Mouse (Mus musculus) gastrocnemius, postnatal 4 days (tissue): ENCODE measurements around the gene Foxi2. TPM values are rescaled to one million over a fixed set of nuclear protein-coding genes. Genes with fewer than 3 reads are reported as not detected.
A peak's percentile ranks its signal among the peaks of the same experiment; 100 is the strongest.

Experiments used
- DNase-seq, 2 experiments: peaks; one replicate each; pipeline ENCODE4 v3.0.0; 2021 to 2022; ENCODE audit warnings: low spot score in 2 of 2, mixed read lengths in 2 of 2
- long read RNA-seq, 2 experiments: library from polyadenylated mRNA; stranded (forward); transcript quantifications; one replicate each; pipeline ENCODE4 v2.0.0; 2021
- total RNA-seq, 2 experiments: library from RNA; stranded (reverse); gene quantifications; 2 replicates each; pipeline ENCODE4 v1.2.3; 2021

Foxi2 gene
- not detected for total RNA-seq
- long read RNA-seq, experiment 1 = 0 reads
- long read RNA-seq, experiment 2 = 0 reads

- DNase-seq = no peak
Observed at GRCm38 (mm10) chr7:135410237-135410965, at the start of gene Foxi2. Gene Foxi2, plus strand, starts transcription at chr7:135410308.

DNA sequence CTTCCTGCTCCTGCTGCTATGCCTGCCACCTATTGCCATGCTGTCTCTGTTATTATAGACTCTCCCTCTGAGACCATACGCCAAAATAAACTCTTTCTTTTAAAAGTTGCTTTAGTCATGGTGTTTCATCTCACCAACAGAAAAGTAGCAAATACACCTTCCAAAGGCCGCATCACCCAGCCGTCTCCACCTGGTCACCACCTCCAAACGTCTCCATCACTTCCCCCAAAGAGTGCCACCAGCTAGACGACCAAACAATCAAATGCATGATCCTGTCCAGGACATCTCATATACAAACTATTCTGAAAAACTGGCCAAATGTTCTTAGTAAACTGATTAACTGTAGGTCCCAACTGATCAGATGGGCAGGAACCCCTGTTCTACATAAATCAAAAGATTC lies 45.5 kb upstream of the Foxi2 start:
- no peak for DNase-seq

- DNase-seq = no peak
Observed at GRCm38 (mm10) chr7:135376048-135376447, 34.1 kb upstream of the Foxi2 start.

DNA sequence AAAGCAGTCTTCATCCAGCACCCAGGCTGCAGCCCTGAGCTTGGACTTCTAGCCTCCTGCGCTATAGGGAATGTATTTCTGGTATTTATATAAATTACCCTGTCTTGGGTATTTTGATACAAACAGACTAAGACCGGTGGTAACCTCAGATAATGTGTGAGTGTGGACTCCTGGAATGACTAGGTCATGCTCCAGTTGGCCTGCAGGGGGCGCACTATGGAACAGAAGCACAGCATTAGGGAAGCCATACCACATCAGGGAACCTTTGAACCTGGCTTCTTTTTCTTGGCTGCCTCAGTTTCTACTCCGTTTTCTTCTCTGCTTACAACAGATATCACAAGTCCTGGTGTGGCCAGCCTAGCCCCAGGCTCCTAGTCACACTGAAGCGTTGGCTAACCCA lies 33.2 kb upstream of the Foxi2 start:
- DNase-seq = no peak

DNA sequence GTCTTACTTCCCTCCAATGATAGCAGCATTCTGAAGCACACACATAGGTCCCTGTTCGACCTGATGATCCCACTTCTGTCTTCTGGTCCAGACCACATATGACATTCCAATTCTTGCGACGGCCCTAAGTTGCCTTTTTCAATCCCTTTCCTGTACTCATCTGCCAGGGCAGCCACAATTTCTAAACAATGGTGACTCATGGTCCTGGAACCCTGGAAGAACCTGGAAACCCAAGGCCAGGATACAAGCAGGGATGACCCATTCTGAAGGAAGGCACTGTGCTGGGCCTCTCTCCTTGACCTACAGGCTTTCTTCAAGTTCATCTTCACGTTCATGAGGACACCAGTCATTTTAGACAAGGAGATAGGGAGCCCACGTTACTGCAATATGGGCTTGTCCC lies 31.8 kb upstream of the Foxi2 start:
- DNase-seq = no peak

DNA sequence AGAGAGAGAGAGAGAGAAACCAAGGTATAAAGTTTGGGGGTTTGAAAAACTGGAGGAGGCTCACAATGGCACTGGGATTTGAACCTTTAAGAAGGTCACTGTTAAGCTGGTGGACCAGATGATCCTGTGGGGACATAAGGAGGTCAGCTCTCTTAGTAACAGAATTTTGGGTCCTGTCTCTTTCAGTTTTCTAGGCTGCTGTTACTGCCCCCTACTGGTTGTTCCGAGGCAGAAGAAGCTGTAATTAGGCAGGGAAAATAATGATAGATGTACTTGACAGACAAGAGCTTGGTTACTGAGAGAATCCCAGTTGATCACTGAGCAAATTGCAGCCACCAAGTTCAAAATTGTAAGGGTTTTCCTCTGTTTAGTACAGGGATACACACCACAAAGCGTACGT lies 21.1 kb upstream of the Foxi2 start:
- DNase-seq = no peak

DNA sequence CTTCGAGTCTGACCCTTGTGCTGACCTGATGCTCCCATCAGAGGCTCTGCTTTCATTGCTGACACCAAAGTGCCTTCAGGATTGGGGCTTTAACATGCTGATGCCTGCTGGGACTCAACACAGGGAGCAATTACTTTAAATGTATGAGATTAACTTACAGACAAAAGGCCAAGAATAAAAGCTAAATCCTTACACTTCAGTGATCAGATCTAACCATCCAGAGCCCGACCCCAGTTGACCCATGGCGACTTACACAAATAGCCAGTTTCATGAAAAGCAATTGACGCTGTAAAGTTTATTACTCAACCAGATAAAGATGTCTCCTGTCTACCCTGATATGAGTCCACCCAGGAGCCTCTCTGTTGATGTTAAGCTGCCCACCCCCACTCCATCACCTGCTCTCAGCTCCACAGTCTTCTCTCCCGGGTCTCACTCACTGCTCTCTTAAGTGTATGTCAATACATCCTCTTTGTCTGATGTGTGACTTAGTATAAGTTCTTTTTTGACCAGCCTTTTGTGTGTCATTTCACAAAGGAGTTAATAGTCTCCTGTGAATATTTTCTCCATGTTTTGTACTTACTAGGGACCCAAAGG lies 17.1 kb upstream of the Foxi2 start:
- DNase-seq = no peak

GRCm38 (mm10) chr7:135394436-135394835 lies 15.7 kb upstream of the Foxi2 start:
- no peak for DNase-seq

DNA sequence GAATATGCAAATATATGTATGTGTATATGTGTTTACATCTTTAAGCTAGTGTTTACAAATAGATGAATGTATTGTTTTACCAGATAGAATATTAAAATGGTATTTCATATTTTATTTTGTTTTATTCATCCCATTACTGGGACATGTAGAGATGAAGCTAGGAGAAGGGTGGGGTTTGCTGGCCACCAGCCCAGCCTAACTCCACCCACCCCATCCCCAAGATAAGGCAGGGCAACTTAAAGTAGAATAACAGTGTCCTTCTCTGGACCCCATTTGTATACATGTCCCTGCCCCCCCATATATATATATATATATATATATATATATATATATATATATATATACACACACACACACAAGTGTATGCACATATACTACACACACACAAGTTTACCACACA lies 14.9 kb upstream of the Foxi2 start:
- no peak for DNase-seq

DNA sequence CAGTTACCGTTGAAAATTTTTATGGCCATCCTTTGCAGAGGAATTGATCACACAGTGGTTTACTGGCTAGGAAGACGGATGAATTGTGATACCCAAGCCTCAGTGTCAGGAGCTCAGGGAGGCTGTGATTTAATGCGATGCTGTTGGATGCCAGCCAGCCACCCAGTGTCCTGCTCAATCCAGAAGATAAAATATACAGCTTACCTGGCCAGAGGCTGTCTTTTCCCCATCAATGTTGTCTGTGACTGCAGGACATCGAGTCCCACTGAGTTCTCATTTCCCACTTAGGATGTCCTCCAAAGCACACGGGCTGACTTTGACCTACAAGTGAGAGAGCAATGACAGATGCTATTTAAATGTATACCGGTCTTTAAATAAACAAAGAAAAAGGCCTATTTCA lies 13.0 kb upstream of the Foxi2 start:
- no peak for DNase-seq

DNA sequence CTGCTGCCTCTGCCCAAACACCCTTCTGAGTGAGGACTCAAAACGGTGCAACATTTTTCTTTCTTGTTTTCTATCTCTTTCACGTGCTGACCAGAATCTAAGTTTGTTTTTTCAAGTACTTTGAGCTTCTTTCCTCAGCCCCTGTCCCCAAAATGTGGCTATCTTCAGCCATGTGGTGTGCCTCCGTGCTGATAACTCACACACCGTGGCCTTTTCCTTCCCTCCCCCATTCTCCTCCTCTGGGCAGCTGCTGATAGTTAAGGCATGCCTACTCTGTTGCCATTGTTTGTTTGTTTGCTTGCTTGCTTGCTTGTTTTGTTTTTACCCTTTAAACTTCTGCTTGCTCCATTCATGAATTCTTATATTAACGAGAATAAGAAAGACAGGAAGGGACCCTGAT lies 12.2 kb upstream of the Foxi2 start:
- DNase-seq = no peak

DNA sequence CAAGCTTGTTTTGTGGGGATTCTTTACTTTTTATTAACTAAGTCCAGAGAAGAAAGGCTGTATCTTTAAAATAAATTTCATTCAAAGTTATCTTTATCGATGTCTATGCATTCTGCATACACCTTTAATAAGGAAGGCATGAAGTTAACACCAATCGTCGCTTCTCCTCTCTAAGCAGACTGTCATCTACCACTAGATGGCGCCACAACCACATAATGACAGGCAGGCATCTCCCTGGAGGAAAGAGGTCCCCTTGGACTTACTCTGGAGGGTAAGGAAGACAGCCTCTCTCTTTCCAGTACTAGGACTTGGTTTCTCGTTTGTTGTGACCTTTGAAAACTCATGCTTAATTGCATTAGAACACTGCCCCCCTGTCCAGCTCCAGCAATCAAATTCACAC lies 6.7 kb upstream of the Foxi2 start:
- DNase-seq = peak in 1 of 2 experiments; percentile 44

- DNase-seq = no peak
Observed at GRCm38 (mm10) chr7:135406761-135407160, 3.3 kb upstream of the Foxi2 start.

DNA sequence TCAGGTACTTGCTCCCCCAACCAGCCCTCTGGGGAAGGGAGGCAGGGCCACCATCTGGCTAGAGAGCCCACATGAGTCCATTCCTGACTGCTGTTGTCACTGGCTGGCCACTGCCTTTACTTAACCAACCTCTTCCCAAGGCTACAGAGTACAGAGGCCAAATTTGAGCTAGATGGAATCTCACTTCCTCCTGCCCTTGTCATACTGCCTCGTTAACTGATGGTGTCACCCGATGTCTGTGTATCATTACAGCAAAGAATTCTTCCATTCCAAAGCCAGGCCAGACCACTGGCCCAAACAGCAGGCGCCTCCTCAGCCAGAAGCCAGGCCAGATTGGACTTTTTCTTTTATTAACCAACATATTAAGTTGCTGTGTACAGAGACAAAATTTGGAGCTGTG lies 1.6 kb upstream of the Foxi2 start:
- no peak for DNase-seq

GRCm38 (mm10) chr7:135412357-135412756 lies 2.2 kb downstream of the Foxi2 start:
- no peak for DNase-seq

DNA sequence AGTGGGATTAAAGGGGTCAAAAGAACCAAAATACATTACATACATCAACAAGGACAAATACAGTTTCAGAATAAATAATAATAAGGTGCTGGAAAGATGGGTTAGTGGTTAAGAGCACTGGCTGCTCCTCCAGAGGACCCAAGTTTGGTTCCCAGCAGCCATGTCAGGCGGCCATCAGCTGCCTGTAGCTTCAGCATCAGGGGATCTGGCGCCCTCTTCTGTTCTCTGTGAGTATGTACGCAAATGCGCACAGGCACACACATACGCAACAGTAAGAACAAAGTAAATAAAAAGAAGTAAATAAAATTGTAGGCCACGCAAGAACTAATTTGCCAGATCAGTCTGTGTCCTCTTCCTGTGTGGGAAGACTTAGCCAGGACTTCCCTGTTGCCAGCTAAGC lies 18.7 kb downstream of the Foxi2 start:
- no peak for DNase-seq

GRCm38 (mm10) chr7:135430903-135431302 lies 20.8 kb downstream of the Foxi2 start:
- no peak for DNase-seq

DNA sequence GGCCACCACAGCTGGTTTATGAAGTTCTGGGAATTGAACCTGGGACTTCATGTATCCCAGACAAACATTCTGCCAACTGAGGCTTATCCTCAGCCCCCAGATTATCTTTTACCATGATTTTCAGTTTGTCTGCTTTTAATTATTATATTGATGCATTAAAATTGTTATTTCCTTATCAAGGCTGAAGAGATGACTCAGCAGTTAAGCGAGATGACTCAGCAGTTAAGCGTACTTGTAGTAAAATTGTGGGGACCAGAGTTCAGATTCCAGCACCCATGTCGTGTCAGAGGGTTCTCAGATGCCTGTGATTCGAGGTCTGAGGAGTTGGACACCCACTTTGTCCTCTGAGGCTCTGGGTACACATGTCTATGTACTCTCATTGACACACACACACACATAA lies 33.8 kb downstream of the Foxi2 start:
- no peak for DNase-seq

GRCm38 (mm10) chr7:135451340-135451739 lies 41.2 kb downstream of the Foxi2 start:
- no peak for DNase-seq

DNA sequence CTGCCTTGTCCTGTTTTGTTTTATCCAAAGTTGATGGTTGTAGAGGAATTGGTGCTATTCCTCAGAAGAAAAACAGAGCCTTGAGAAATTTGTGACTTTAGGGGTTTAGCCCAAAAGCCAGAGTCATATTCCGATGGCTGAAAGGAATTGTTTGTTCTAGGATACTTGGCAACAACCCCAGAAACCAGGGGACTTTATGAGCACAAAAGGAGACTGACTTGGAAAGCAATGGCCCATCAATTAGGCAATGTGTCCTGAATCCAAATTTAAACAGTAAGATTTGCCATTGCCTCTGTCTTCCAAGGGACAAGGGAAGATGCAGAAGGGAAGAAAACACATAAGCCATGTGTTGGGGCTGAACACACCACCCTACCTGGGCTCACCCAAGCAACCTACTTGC lies 42.3 kb downstream of the Foxi2 start:
- DNase-seq = no peak

DNA sequence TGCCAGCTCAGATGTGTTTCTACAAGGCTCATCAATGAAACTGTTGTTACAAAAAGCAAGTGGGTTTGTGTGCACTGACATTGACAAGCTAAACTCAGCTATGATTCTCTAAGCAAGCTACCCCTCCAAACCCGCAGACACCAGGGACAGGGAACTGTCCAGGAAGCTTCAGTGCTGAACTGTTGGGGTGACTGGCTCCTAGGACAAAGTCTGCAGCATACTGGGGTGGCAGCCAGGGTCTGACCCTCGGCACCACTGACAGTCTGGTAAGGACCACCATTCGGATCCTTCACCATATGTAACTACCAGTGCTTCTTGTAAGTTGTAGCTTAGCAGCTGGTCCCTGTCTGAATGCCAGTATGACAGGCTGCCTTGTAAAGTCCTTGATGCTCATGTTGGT lies 43.6 kb downstream of the Foxi2 start:
- DNase-seq = no peak
